Mouse (Mus musculus) cerebellum, adult 11-12 months (tissue): Measurements from ENCODE around the gene Wwp2.

ENCODE experiments used
- DNase-seq: peaks from one replicate; pipeline ENCODE4 v3.0.0; 2022

The Wwp2 gene

DNA sequence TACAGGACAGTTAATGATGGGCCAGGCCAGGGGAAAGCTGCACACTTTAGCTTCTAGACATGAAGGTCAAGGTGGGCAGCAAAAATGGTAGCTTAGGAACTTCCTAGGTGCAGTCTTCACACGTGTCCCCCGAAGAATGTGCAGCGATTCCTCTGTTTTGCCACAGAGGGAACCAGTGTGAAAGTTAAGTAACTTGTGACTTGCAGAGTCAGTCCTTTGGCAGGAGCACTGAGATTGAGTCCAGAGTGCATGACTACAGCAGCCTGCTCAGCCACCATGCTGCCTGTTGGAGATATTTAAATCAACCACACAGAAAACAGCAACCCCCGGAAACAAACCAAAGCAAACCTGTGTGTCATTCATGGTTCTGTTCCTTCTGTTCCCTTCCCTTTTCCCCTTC lies 44.3 kb downstream of the Wwp2 start:
- DNase-seq: no peak

DNA sequence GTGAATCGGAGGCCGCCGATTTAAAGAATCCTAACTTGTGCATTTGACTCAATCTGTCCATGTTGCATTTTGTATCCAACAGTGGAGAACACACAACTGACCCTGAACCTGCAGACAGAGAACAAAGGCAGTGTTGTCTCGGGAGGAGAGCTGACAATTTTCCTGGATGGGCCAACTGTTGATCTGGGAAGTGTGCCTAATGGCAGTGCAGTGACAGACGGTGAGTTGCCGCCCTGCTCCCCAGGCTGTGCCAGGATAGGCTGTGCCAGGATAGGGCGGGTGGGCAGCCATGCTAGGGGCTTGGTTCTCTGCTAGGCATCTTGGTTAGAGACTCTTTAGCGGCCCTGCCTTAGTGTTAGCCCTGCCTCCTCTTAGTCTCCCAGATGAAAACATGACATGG lies 47.1 kb downstream of the Wwp2 start:
- peak; percentile 70 for DNase-seq

DNA sequence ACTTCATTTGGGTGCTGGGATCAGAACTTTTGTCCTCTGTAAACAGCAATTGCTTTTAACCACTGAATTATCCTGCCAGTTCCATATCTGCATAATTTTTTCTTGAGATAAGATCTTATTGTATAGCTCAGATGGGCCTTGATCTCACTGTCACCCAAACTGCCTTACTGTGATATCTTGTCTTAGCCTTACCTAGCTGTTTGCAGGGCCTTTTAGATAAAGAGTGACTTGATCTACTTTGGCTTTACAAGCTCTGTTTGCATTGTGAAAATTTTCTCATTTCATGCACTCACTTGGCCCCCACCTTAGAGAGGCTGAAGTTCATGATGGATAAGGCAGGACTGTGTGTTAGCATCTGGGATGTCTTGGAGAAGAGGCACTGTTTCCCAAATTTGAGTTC lies 48.8 kb downstream of the Wwp2 start:
- no peak for DNase-seq

DNA sequence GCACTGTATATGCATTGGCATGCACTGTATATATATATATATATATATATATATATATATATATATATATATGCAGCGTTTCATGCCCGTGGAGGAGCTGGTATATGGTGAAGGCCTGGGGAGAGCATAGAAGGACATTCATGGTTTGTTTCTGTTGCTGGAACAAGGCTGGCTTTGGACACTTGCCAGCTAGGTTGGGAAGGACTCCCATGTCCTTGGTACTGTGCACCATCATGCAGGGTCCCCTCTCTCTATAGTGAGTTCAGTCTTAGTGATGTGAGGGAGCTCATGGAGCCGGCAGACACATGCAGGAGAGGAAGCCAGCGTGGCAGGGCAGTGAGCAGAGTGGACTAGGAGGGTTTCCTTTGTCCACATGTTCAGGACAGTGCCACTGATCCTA lies 52.4 kb downstream of the Wwp2 start:
- DNase-seq: no peak

DNA sequence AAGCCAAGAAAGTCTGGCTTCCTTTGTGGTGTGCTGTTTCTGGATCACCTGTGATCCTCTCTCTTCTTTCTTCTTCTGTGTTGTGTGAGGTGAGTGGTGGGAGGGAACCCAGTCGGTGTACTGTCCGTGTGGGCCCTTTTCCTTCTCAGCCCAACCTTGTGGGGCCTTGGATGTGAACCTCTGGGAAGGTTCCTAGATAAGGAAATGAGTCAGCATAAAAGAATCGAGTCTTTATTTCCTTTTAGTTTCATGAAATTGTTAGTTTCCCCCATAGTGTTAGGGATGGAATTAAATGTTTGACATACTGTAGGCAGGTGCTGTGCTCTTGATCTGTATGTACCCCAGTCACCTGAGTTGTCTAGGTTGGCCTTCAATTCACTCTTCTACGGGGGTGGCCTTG lies 52.9 kb downstream of the Wwp2 start:
- no peak for DNase-seq

DNA sequence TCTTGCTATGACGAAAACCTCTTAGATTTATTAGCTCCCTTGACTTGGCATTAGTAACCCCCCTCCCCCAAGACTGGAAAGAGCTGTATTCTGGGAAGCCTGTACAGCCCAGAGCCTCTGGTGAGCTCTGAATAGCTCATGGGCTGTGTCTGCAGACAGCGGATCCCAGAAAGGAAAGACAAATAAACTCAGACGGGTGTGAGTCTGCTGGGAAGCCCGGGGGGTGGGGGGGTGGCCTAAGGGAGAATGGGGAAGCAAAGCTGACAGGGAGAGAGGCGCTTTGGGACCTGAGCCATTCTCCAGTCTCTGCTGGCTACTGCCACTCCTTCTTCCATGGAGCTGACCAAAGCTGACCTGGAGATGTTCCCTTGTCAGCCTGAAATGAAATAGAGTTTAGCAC lies 53.8 kb downstream of the Wwp2 start:
- DNase-seq: no peak

DNA sequence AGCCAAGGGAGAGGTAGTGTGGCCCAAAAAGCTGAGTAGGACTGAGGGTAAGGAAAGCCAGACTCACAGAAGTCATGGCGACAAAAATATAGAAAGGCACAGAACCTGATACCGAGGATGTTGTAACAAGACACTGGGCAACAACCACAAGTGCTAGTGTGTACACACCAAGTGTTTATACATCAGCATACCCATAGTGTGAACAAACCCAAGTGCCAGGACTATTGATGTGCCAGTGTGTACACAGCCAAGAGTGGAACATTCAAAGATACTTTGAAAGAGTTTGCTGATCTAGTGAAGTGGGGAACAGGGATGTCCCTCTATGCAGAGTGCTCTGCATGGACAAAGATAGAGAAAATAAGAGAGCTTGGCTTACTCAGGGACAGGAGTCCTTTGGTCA lies 54.5 kb downstream of the Wwp2 start:
- no peak for DNase-seq

DNA sequence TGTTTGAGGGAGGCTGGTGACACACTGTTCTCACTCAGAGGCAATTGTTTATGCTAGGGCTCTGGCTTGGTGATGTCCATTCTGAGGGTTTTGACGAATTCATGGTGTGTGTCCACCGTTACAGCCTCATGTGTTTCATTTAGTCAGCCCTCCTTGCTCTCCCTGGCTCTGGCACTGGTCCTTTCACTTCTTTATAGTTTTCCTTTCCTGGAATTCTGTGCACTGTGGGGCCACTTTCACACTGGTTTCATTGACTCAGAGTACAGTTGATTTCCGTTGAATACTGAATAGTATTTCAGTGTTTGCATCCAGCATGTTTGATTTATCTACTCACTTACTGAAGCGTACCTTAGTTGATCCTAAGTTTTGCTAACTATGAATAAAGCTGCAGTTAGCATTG lies 55.0 kb downstream of the Wwp2 start:
- DNase-seq: no peak

DNA sequence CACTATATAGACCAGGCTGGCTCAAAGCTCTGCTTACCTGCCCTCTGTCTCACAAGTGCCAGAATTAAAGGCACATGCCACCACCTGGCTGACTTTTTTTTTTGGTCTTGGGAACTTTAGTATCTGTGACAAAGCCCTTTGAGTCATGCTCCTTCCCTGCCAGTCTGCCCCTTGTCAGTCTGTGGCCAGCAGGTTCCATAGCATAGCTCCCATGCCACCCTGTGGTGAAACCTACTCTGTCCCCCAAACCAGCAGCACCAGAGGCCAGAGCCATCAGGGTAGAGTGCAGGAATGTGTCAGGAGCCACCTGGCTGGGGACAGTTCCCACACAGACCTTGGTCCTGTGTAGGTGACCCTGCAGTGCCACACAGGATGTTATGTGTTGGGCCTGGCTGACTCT lies 55.7 kb downstream of the Wwp2 start:
- DNase-seq: no peak

DNA sequence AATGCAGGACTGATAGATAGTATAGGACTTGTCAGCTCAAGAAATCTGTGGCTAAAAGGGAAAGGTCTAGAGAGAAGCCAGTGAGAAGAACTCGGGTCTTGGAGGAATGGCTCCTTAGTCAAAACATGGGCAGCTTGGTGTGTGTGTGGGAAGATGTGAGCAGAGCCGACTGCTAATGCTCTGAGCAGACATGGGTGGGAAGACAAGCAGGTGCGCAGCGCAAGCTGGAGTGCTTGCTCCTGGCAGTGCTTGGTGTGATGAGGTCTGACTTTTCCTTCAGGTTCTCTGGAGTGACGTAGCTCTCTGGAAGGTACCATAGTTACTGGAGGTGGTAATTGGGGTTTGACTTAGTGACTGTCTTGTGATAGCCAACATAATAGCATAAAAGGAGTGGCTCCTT lies 56.6 kb downstream of the Wwp2 start:
- no peak for DNase-seq

DNA sequence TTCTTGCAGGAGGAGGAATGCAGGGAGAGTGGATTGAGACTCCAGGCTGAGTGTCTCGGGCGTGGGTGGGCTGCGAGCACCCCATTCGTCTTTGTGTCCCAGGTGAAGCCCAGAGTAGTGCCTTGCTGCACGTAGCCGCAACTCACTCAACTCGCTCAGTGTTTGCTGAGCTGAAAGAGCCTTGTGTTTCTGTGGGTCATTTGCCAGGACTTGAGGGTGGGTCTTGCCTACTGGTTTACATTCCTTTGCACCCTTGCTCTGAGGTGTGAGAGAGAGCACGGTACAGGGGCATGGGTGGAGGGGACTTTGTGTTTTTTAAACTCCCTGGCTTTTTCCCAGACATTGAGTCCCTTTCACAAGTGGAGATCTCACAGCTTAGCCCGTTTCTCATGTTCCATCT lies 59.3 kb downstream of the Wwp2 start:
- no peak for DNase-seq

DNA sequence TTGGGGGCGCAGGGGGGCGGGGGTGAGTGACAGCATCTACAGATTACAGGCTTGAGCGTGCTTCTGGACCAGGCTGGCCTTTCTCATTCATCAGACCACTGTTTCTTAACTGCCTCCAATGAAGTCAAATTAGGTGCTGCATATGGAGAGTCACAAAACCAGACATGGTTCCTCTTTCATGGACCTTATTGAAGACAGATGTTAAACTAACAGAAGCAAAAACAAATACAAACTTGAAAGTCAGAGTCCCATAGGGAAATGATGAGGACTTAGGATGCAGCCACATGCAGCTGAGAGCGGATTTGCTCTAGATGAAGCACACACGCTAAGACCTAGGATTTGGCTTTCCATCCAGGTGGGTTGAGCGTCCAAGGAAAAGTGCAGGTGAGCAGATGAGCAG lies 61.5 kb downstream of the Wwp2 start:
- no peak for DNase-seq

DNA sequence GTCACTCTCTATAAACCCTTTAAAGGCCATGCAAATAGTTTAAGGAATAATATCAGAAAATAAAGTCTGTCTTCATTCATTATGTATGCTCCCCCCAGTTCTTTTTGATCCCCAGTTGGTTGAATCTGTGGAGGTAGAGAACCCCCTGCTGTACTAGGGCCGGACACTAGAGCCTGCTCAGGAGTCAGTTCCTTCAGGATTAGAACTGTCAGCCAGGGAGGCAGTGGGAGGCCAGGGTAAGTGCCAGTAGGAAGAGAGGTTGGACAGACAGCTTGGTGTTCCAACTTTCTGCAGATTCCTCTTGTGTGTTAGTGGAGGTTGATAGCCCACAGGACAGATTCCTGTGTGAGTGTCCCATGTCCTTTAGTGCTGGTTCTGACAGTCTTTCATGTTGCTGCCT lies 62.2 kb downstream of the Wwp2 start:
- DNase-seq: peak; percentile 30

DNA sequence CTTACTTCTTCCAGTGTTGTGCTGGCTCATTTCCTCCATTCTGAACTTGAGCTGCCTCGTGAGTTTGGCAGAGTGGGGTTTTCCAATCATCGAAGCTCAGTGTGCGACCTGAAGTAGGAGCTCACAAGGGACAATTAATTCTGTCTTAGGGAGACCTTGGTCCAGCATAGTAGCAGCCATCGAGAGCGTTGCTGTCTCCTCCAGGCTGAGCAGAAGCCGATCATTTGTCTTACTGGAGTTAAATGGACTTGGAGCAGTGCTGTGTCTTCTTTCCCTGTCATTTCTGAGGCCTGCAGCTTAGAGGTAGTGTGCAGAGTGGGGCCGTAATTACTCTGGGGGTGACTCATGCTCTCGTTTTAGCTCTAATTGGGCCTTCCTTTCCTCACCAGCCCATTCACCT lies 62.6 kb downstream of the Wwp2 start:
- DNase-seq: no peak

DNA sequence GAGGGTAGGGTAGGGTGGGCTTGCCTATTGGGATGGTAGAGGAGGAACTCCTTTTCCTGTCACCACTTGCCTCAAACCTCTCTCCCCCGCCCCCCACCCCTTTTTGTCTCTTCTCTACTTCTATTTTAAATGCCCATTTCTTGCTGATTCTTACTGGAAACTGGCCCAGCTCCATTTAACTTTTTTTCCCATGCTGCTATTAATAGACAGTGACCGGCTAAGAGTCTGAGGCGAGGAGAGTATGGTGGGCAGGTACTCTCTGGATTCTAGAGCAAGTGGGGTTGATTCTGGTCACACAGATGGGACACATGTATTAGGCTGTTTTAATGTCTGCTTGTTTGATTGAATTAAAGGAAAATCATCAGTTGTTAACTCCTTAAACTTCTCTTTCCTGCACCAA lies 63.4 kb downstream of the Wwp2 start:
- DNase-seq: no peak

DNA sequence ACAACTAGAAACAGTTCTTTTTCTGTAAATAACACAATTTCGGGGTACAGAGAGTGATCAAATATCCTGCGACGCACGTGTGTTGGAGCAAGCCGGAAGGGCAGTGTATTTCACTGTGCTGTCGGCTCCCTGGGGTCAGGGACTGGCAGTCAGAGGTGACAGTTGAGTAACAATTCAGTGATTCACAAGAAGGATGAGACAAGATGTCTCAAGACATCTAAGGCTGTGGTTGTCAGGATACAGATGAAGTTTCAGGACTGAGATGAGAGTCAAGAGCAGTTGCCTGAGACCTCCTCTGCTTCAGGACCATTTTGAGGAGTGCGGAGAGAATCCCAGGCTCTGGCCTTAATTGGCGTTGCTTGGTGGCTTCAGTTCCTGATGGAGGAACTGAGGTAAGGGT lies 66.2 kb downstream of the Wwp2 start:
- DNase-seq: no peak

DNA sequence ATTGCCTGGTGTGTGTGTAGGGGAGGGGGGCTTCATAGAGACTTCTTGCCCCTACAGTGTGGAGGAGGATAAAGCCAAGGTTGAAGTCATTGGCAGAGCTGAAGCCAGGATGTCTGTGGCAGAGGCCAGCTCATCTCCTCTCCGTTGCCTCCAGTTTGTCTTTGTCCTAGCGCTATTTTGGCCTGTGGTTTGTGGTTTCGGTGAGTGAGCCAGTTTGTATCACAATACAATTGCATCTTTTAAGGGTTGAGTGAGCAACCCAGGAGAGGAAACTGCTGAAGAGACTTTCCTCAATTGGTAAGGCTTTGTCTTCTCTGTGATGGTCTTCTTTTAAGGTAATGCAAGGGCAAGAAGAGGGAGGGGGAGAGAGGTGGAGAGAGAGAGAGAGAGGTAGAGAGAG lies 66.8 kb downstream of the Wwp2 start:
- no peak for DNase-seq

DNA sequence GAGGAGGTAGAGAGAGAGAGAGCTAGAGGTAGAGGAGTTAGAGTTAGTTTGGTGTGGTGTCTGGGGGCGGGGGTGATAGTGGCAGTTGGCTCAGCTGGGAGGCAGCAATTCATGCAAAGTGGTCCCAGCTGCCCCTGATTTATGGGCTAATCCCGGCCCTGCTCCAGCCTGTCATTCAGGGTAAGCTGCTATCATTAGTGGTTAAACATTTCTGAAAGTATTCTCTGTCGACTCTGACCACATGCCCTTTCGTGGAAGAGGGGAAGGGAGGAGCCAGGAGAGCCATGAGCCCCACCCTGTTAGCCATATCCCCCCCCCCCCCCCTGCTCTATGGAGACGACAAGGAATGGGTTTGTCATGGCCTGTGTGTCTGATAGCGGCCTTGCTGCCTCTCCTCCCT lies 67.2 kb downstream of the Wwp2 start:
- no peak for DNase-seq

DNA sequence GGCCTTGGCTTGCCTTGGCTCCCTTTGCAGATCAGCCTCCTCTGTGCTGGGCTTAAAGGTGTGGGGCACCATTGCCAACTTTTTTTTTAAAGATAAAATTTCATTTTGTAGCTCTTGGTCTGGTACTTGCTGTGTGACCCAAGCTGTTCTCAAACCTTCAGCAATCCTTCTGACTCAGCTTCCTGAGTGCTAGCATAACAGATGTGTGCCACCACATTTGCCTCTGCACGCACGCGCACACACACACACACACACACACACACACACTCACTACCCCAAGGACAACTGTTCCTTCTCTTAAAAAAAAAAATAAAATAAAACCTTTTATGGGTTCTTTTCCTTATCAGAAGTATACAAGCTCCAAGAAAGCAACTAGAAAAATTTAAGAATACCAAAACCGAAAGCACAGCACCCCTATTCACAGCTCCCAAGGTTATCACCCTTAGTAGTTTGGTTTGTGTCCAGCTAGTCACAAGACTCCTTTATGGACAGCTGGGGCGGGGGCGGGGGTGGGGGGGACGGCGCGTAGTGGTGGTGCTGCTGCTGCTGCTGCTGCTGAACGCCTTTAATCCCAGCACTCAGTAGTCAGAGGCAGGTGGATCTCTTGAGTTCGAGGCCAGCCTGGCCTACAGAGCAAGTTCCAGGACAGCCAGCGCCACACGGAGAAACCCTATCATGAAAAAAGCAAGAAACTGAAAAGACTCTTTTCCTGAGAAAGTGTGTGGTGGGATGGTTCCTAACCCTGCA lies 68.2 kb downstream of the Wwp2 start:
- DNase-seq: no peak

DNA sequence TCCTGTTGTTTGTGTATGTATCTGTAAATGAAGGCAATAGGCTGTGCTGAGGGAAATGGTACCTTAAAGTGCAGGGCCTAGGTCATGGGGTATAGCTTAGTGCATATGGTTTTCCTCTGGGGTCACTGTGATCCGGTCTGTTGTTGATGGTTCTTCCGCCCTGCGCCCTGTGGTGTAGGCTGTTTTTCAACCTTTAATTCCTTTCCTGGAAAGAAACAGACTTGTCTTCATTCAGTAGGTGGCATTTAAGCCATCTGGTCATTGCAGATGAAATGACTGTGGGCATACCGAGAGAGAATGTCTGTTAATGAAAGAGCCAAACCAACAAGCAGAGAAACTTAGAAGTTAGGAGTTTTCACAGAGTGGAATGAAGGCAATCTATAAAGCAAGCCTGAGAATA lies 69.1 kb downstream of the Wwp2 start:
- peak; percentile 29 for DNase-seq

DNA sequence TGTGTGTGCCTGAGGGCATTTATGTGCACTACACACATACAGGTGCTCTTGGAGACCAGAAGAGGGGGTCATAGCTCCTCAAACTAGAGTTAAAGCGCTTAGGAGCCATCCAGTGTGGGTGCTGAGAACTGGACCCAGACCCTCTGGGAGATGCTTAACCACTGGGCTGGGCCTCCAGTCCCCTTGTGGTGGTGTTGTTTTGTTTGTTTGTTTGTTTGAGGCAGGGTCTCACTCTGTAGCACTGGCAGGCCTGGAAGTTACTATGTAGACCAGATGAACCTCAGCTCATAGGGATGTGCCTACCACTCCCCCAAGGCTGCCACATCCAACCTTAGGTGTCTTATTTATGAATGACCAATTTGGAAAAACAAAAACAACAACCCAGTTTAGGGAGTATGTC lies 70.9 kb downstream of the Wwp2 start:
- DNase-seq: no peak

DNA sequence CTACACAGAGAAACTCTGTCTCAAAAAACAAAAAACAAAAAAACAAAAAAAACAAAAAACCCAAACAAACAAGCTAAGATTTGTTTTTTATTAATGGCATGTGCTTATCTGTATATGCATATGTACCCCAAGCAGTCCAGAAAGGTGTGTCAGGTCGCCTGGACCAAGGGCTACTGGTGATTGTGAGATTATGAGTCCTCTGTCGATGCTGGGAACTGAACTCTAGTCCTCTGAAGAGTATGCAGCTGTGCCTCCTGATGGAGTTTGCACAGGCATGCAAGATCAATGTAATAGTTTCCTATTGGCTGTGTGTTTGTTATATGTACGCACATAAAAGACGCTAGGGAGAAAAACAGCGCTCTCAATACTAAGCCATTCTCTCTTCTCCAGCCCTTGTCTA lies 74.0 kb downstream of the Wwp2 start:
- DNase-seq: no peak

DNA sequence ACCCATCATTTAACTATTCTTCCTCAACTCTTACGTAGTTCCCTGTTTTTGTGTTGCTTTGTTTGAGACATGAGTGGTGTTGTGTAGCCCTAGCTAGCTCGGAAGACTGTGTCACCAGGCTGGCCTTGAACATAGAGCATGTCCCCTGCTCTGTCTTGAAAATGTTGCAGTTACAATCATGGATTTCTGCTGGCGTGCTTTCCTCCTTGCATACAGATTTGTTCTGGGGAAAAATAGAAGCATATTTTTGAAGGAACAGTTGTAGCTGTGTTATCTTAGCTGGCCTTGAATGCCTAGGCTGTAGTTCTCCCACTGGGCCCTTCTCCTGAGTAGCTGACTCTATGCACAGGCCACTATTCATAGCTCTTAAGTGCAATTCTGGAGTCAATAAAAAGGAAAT lies 74.6 kb downstream of the Wwp2 start:
- no peak for DNase-seq

DNA sequence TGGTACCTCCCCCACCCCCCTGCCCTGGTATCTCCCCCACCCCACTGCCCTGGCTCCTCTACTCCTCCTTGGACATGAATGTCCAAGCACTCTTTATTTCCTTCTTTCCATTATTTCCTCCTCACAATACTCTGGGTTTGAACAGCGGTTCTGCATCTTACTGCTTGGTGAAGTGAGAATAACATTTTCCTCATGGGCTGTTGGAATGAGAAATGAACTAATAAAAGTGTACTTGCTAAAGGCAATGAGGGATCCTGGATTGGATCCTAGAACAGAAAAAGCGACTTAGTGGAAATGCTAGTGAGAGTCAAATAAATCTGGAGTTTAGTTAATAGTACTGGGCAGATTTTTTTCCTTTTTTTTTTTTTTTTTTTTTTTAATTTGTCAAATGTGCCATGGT lies 77.1 kb downstream of the Wwp2 start:
- no peak for DNase-seq

DNA sequence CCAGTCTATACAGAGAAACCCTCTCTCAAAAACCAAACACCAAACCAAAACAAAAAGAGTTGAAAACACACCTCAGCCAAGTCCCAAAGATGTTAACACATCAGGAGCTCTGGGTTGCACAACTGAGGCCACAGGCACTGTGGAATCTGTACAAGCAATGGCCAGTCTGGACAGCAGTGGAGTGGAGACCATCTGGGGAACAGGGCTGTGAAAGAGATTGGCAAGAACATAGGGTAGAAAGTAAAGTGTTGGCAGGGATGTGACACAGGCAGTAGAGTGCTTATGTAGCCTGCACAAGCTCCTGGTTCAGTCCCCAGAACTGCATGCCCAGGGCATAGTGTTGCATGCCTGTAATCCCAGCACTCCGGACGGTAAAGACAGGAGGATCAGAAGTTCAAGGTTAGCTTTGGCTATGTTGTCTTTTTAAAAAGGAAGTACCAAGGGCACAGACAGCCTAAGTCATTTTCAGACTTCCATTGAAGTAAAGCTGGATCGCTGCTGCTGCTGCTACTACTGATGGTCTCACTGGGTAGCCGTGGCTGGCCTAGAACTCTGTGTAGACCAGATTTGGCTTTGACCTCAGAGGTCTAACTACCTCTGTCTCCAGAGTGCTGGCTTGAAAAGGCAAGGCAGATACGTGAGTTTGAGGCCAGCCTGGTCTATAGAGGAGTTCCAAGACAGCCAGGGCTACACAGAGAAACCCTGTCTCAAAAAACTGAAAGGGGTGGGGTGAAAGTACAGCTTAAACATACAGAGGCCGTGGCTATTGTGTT lies 79.0 kb downstream of the Wwp2 start:
- DNase-seq: no peak
